Mouse (Mus musculus): ENCODE results near the gene Slc1a7.

GRCm38 (mm10) chr4:107971162-107971561 lies 3.0 kb downstream of the Slc1a7 start:
- TF ChIP-seq POLR2A (IDR thresholded peaks at IDR 0.05; ENCODE audit: extremely low read depth, insufficient read depth, low read length) (no peak), CTCF (IDR thresholded peaks at IDR 0.05; ENCODE audit: low read depth, low read length) (no peak)

Measured in liver, adult 2 months (tissue).